Mouse (Mus musculus) G1E (cell line): Measurements from ENCODE around the gene Wwc2.

Source experiments
- CTCF ChIP-seq: IDR thresholded peaks from 2 replicates; pipeline ENCODE4 v1.5.1; 2012; ENCODE audit warnings: low read depth, low read length, inconsistent platforms, mixed read lengths
- GATA1 ChIP-seq: IDR thresholded peaks from 2 replicates; pipeline ENCODE4 v1.6.1; 2012; ENCODE audit warnings: borderline replicate concordance, low read length, inconsistent platforms, mixed read lengths
- GATA2 ChIP-seq: IDR thresholded peaks from 2 replicates; pipeline ENCODE4 v1.6.1; 2012; ENCODE audit warnings: low read depth, low read length, inconsistent platforms, borderline replicate concordance
- POLR2AphosphoS5 ChIP-seq: IDR thresholded peaks from 2 replicates; pipeline ENCODE4 v1.6.1; 2012; ENCODE audit warnings: low read depth, low read length, inconsistent platforms; ENCODE audit not compliant: insufficient replicate concordance
- TAL1 ChIP-seq: conservative IDR thresholded peaks from 2 replicates; pipeline ENCODE4 v1.6.1; 2012; ENCODE audit warnings: low read depth, low read length, inconsistent platforms, mixed read lengths

DNA sequence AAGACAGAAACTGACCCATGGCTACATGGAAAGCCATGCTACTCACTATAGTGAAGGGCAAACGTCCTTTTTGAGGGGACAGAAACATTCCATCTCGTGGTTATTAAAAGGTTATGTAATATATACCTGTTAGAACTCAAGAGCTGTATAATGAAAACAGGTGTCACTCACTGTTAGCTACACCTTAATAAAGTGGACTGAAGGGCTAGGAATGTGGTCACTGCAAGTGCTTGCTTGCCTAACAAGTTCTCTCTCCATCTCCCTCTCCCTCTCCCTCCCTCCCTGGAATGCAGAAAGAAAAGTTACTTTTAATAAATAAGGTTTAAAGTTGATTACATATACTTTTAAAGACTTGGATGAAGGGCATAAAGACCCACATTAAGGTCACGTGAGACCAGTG, 88.0 kb downstream of the Wwc2 start:
- no peak for TF ChIP-seq TAL1
- no peak for TF ChIP-seq CTCF
- no peak for TF ChIP-seq GATA1
- no peak for TF ChIP-seq POLR2AphosphoS5
- TF ChIP-seq GATA2: no peak
